Mouse (Mus musculus): ENCODE data around the gene Car6. TPM values are rescaled to one million over a fixed set of nuclear protein-coding genes. Genes with fewer than 3 reads are reported as not detected.

The Car6 gene
- total RNA-seq, 2 experiments from 2014 or later: not detected

GRCm38 (mm10) chr4:150230460-150231407 lies 29.6 kb upstream of the Car6 start:
- no peak for ATAC-seq (replicated peaks; ENCODE audit: low FRiP score, poor library complexity, severe bottlenecking)

- ATAC-seq (replicated peaks; ENCODE audit: low FRiP score, poor library complexity, severe bottlenecking): no peak
These were observed 28.7 kb upstream of the Car6 start for GRCm38 (mm10) chr4:150229747-150230390.

GRCm38 (mm10) chr4:150228581-150229348 lies 27.6 kb upstream of the Car6 start:
- ATAC-seq (replicated peaks; ENCODE audit: low FRiP score, poor library complexity, severe bottlenecking): no peak

GRCm38 (mm10) chr4:150226818-150227688 lies 25.9 kb upstream of the Car6 start:
- no peak for ATAC-seq (replicated peaks; ENCODE audit: low FRiP score, poor library complexity, severe bottlenecking)

- no peak for ATAC-seq (replicated peaks; ENCODE audit: low FRiP score, poor library complexity, severe bottlenecking)
These were observed 24.6 kb upstream of the Car6 start for GRCm38 (mm10) chr4:150225700-150226099.

DNA sequence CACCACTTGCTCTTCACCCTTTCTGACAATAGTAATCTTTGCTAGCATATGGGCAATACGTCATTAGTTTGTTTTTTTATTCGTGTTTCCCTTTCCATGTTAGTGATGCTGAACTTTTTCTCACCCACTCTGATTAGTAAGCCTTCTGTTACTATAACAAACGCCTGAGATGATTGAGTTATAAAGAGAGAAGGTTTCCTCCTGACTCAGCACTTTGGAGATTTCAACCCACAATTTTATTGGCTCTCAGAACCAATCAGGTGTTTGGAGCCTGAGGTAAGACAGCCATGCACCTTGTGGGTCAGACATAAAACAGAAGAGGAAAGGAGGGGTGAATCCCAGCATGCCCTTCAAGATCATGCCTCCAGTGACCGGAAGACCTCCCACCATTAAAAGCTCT lies 22.7 kb upstream of the Car6 start:
- no peak for ATAC-seq (replicated peaks; ENCODE audit: low FRiP score, poor library complexity, severe bottlenecking)

GRCm38 (mm10) chr4:150221017-150221640 lies 20.0 kb upstream of the Car6 start:
- ATAC-seq (replicated peaks; ENCODE audit: low FRiP score, poor library complexity, severe bottlenecking): no peak

GRCm38 (mm10) chr4:150220584-150220983 lies 19.5 kb upstream of the Car6 start:
- no peak for ATAC-seq (replicated peaks; ENCODE audit: low FRiP score, poor library complexity, severe bottlenecking)

DNA sequence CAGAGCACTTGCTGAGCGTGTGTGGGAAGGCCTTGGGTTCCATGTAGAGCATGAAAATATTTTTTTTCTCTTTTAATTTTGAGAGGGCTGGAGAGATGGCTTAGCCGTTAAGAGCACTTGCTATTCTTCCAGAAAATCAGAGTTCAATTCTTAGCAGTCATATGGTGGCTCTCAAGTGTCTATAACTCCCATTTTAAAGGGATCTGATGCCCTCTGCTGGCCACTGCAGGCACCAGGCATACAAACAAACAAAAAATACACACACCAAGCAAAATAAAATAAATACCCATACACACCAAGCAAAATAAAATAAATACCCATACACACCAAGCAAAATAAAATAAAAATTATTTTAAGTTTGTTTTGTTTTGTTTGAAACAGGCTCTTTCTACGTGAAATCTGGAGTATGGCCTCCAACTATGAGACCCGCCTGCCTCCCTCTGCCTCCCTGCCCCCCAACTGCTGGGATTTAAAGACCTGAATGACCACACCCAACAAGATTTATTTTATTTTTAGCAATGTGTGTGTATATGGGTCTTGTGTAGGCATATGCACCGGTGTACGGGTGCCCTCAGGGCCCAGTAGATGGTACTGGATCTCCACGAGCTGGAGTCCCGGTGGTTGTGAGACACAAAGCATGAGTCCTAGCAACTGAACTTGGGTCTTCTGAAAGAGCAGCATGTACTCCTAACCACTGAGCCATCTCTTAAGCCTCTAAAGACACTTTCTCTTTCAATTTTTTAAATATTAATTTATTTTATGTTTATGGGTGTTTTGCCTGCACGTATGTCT lies 18.6 kb upstream of the Car6 start:
- no peak for ATAC-seq (replicated peaks; ENCODE audit: low FRiP score, poor library complexity, severe bottlenecking)

GRCm38 (mm10) chr4:150217935-150218334 lies 16.8 kb upstream of the Car6 start:
- ATAC-seq (replicated peaks; ENCODE audit: low FRiP score, poor library complexity, severe bottlenecking): no peak

DNA sequence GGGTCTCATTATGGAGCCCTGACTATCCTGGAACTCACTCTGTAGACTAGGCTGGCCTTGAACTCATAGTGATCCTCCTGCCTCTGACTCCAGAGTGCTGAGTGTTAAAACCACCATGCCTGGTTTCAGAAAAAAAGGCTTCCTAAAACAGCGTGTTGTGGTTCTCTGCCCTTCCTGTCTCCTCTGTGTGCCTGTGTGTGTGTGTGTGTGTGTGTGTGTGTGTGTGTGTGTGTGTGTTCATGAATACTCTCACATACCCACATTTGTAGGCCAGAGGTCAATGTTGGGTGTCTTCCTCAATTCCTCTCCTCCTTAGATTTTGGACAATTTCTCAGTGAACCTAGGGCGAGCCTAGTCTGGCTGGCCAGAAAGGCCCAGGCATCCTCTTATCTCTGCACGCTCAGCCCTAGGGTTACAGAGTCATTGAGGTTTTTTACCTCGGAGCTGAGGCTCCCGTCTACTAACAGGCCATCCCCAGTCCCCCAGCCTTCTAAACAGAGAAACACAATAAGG lies 16.0 kb upstream of the Car6 start:
- ATAC-seq (replicated peaks; ENCODE audit: low FRiP score, poor library complexity, severe bottlenecking): no peak

DNA sequence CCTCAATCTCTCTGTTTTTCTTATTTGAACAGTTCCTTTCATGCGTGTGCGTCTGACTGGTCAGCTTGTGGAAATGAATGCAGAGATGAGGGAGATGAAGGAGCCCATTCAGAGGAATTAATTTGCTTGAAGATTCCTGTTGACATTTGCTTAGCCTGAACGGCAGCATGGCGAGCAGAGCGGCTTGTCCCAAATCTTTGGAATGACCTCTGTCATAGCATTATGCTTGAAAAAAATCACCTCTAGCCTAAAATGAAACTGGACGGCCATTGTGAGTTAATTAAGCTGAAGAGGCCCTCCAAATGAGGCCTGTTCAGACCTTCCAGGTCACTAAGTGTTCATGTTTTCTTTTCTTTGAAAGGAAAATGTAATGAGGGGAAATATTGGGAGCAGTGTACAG lies 15.3 kb upstream of the Car6 start:
- no peak for ATAC-seq (replicated peaks; ENCODE audit: low FRiP score, poor library complexity, severe bottlenecking)

DNA sequence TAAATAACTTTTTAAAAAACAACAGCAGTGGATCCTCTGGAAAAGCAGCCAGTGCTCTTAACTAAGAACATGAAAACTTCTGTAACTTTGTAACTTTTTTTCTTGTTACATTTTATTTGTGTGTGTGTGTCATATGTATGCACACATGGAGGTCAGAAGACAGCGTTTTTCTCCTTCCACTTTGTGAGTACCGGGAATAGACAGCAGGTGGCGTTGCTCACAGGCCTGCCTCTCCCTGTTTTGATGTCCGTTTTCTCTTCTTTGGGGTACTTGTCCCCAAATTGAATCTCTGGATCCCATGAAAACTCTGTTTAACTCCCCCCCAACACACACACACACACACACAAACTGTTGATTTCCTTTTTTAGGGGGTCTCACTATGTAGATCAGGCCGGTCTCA lies 12.8 kb upstream of the Car6 start:
- ATAC-seq (replicated peaks; ENCODE audit: low FRiP score, poor library complexity, severe bottlenecking): no peak

DNA sequence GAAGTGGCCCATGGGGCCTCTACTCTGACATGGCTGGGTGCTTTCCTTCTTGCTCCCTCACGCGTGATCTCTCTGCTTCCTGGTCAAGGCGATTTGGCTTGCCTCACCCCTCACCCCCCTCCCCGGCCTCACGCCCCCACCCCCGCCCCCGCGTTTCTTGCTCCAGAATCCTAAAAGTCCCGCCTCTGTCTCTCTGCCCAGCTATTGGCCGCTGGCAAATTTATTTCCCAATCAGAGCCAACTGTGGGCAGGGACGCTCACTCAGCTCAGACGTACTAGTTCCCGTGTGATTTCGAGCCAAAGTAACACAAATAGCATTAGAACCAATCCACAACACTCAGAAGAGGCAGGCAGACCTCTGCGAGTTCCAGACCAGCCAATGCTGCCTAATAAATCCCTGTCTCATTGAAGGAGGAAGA lies 11.4 kb upstream of the Car6 start:
- no peak for ATAC-seq (replicated peaks; ENCODE audit: low FRiP score, poor library complexity, severe bottlenecking)

DNA sequence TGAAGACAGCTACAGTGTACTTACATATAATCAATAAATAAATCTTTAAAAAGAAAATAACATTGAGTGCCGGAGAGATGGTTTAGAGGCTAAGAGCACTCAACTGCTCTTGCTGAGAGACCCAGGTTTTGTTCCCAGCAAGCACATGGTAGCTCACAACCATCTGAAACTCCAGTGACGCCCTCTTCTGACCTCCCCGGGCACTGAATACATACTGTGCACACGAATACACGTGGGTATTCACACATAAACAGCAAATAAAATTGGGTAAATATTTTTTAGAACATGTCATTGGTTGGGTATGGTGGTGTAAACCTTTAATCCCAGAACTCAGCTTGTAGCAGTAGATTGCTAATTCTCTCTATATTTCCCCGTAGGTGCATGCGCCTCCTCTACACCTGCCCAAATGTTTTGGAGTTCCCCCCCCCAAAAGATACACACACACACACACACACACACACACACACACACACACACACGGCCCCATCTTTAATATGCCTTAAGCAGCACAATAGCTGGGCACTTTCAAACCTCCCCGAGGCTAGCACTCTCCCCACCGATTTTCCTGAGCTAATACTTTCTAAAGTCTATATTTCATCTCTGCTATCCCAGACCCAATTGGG lies 10.9 kb upstream of the Car6 start:
- no peak for ATAC-seq (replicated peaks; ENCODE audit: low FRiP score, poor library complexity, severe bottlenecking)

DNA sequence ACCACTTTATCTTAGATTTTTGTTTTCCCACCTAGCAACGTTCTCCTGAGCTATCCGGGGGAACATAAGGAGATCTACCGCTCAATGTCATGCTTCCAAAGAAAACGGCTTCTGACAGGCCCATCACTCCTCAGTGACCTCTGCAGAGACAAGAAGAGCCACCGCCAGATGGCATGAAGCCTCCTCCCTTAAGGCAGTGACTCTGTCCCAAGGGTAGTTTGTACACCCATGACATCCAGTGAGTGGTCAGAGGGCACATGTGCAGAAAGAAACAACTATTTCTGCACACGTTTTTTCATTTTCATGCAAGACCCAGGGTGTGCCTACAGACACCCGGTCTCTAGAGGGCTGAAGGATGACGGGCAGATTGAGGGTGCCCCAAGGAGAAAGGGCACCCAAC lies 9.2 kb upstream of the Car6 start:
- no peak for ATAC-seq (replicated peaks; ENCODE audit: low FRiP score, poor library complexity, severe bottlenecking)

DNA sequence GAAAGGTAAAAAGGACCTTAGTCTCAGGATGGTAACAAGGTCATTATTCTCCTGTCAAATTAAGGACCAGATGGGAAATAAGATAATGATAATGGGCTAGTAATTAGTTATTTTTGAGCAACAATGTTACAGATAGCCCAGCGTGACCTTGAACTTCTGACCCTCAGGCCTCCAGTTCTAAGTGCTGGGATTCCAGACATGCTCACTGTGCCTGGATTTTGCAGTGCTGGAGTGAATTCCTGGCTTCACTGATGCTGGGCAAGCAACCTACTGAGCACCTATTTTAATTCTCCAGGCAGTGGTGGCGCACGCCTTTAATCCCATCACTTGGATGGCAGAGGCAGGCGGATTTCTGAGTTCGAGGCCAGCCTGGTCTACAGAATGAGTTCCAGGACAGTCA lies 8.6 kb upstream of the Car6 start:
- no peak for ATAC-seq (replicated peaks; ENCODE audit: low FRiP score, poor library complexity, severe bottlenecking)

DNA sequence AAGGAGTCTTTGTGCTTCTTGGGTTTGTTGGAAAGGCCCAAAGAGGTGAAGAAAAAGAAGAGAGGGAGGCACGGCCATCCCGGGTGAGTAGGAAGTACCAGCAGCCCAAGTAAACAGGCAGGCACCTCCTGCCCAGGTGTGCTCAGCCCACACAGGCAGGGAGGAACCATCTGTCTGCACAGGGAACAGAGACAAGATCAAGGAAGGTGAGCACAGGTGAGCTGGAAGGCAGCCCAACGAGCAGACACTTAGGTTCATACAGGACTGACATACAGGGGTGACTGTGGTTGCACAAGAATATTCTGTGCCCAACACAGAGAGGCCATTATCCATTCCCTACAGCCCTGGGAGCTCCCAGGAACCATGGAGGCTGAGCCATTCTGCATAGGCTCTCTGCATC lies 3.7 kb upstream of the Car6 start:
- no peak for ATAC-seq (replicated peaks; ENCODE audit: low FRiP score, poor library complexity, severe bottlenecking)

Data from erythroid progenitor cell, adult 5-6 weeks (primary cell).